ENCODE assay signal across 8 mouse cellular contexts in genomic region chr17:45563216-45563615, GRCm38 (mm10). TPM values are rescaled to one million over a fixed set of nuclear protein-coding genes. Genes with fewer than 3 reads are reported as not detected.
A peak's percentile ranks its signal among the peaks of the same experiment; 100 is the strongest.
DNase-seq lines count a peak whose midpoint lies in the region; ATAC-seq and TF ChIP-seq lines count a peak whose summit lies in the region.

No protein-coding gene starts in this region.

- 84% methylated on average over 12 of the region's 12 CpGs for WGBS in forebrain, embryonic 10.5 days
- 80% methylated on average over 12 of the region's 12 CpGs for WGBS in forebrain, embryonic 15.5 days
- 81% methylated on average over 12 of the region's 12 CpGs for WGBS in midbrain, embryonic 12.5 days
- 80% methylated on average over 12 of the region's 12 CpGs for WGBS in midbrain, embryonic 14.5 days
- WGBS in hindbrain, postnatal 0 days: 76% methylated on average over 12 of the region's 12 CpGs

- no peak for ATAC-seq in forebrain, embryonic 15.5 days (replicated peaks)
- ATAC-seq in midbrain, embryonic 12.5 days (ENCODE audit: low FRiP score, low read depth): no peak
- ATAC-seq in midbrain, embryonic 14.5 days (ENCODE audit: low FRiP score, low TSS enrichment): no peak
- no peak for ATAC-seq in hindbrain, postnatal 0 days

- no peak overlapping the region for H3K27ac ChIP-seq in forebrain, embryonic 10.5 days
- H3K27ac ChIP-seq in forebrain, embryonic 15.5 days (replicated peaks): no peak overlapping the region
- H3K27ac ChIP-seq in midbrain, embryonic 12.5 days (replicated peaks): no peak overlapping the region
- no peak overlapping the region for H3K27ac ChIP-seq in midbrain, embryonic 14.5 days (replicated peaks; ENCODE audit: low read depth, low read length)
- no peak overlapping the region for H3K27ac ChIP-seq in hindbrain, postnatal 0 days

- H3K27me3 ChIP-seq in forebrain, embryonic 10.5 days (ENCODE audit: poor library complexity, severe bottlenecking): peaks cover 6% of the 10 kb centered on the region
- no peaks in the 10 kb centered on the region for H3K27me3 ChIP-seq in forebrain, embryonic 15.5 days
- 0 out of 2 replicates have a peak, but pooled peaks cover 8% of the 10 kb centered on the region for H3K27me3 ChIP-seq in midbrain, embryonic 12.5 days
- H3K27me3 ChIP-seq in midbrain, embryonic 14.5 days (ENCODE audit: control insufficient read depth, insufficient read depth, low read length): no peaks in the 10 kb centered on the region
- no peaks in the 10 kb centered on the region for H3K27me3 ChIP-seq in hindbrain, postnatal 0 days (ENCODE audit: insufficient read depth, low read length)

- H3K4me1 ChIP-seq in forebrain, embryonic 10.5 days: peaks cover 58% of the 10 kb centered on the region
- H3K4me1 ChIP-seq in forebrain, embryonic 15.5 days: peaks cover 30% of the 10 kb centered on the region
- peaks cover 20% of the 10 kb centered on the region for H3K4me1 ChIP-seq in midbrain, embryonic 12.5 days
- peaks cover 8% of the 10 kb centered on the region for H3K4me1 ChIP-seq in midbrain, embryonic 14.5 days (ENCODE audit: control insufficient read depth, insufficient read depth, low read length)
- H3K4me1 ChIP-seq in hindbrain, postnatal 0 days (ENCODE audit: insufficient read depth, low read length): peaks cover 9% of the 10 kb centered on the region; the same call in 1 of the 2 replicates

- H3K9ac ChIP-seq in forebrain, embryonic 15.5 days (replicated peaks): no peak overlapping the region
- no peak overlapping the region for H3K9ac ChIP-seq in midbrain, embryonic 12.5 days (replicated peaks)
- H3K9ac ChIP-seq in midbrain, embryonic 14.5 days (replicated peaks; ENCODE audit: low read length): no peak overlapping the region
- no peak overlapping the region for H3K9ac ChIP-seq in hindbrain, postnatal 0 days (replicated peaks; ENCODE audit: low read length)

- TF ChIP-seq CTCF in hindbrain, postnatal 0 days (IDR thresholded peaks at IDR 0.05; ENCODE audit: low read depth): no peak

- H3K9me3 ChIP-seq in forebrain, embryonic 10.5 days: no peaks in the 10 kb centered on the region
- H3K9me3 ChIP-seq in forebrain, embryonic 15.5 days: no peaks in the 10 kb centered on the region
- no peaks in the 10 kb centered on the region for H3K9me3 ChIP-seq in midbrain, embryonic 12.5 days
- H3K9me3 ChIP-seq in midbrain, embryonic 14.5 days (ENCODE audit: control insufficient read depth, low read length): no peaks in the 10 kb centered on the region
- no peaks in the 10 kb centered on the region for H3K9me3 ChIP-seq in hindbrain, postnatal 0 days (ENCODE audit: low read length)

- DNase-seq in forebrain, embryonic 10.5 days (ENCODE audit: extremely low spot score, low spot score): peak; percentile 14
- DNase-seq in midbrain, embryonic 14.5 days: no peak
- DNase-seq in hindbrain, postnatal 0 days (ENCODE audit: low spot score): no peak
- DNase-seq in naive thymus-derived CD4-positive, alpha-beta T cell, adult 2 months (ENCODE audit: low read depth): peak; percentile 38
- no peak for DNase-seq in layer of hippocampus, postnatal 36 days
- no peak for DNase-seq in lung, postnatal 25 days (ENCODE audit: low spot score)

- peaks cover 36% of the 10 kb centered on the region for H3K36me3 ChIP-seq in forebrain, embryonic 10.5 days (replicated peaks)
- H3K36me3 ChIP-seq in forebrain, embryonic 15.5 days: peaks cover 26% of the 10 kb centered on the region
- peaks cover 27% of the 10 kb centered on the region for H3K36me3 ChIP-seq in midbrain, embryonic 12.5 days
- H3K36me3 ChIP-seq in midbrain, embryonic 14.5 days (ENCODE audit: control insufficient read depth, insufficient read depth, low read length): peaks cover 25% of the 10 kb centered on the region
- H3K36me3 ChIP-seq in hindbrain, postnatal 0 days (ENCODE audit: insufficient read depth, low read length): peaks cover 25% of the 10 kb centered on the region

- peak overlapping the region; percentile 92 for H3K4me3 ChIP-seq in forebrain, embryonic 10.5 days
- no peak overlapping the region; the same call in 1 of the 2 replicates for H3K4me3 ChIP-seq in forebrain, embryonic 15.5 days
- H3K4me3 ChIP-seq in midbrain, embryonic 12.5 days: peak overlapping the region; percentile 73; the same call in 1 of the 2 replicates
- no peak overlapping the region for H3K4me3 ChIP-seq in midbrain, embryonic 14.5 days (replicated peaks; ENCODE audit: low read depth, low read length)
- no peak overlapping the region; the same call in 1 of the 2 replicates for H3K4me3 ChIP-seq in hindbrain, postnatal 0 days (ENCODE audit: low read length)

- no peak overlapping the region for H3K4me2 ChIP-seq in forebrain, embryonic 15.5 days (replicated peaks)
- peak overlapping the region; percentile 97 for H3K4me2 ChIP-seq in midbrain, embryonic 12.5 days (replicated peaks)
- H3K4me2 ChIP-seq in midbrain, embryonic 14.5 days (ENCODE audit: low read length): no peak overlapping the region
- peak overlapping the region; percentile 80 for H3K4me2 ChIP-seq in hindbrain, postnatal 0 days (ENCODE audit: low read depth, low read length)

RNA-seq across cellular contexts. Expression of gene Slc35b2, which starts 0.5 kb away (rescaled TPM):
- polyA plus RNA-seq in forebrain, embryonic 10.5 days (2016; fragmentation: Nextera tagmentation; extraction: Ambion mirVana): 114 and 117 TPM in 2 replicates
- polyA plus RNA-seq in forebrain, embryonic 15.5 days (2015; fragmentation: Nextera tagmentation; extraction: Ambion mirVana): 97.9 and 99.8 TPM in 2 replicates
- 96.6 and 102 TPM in 2 replicates for polyA plus RNA-seq in midbrain, embryonic 12.5 days (2016; fragmentation: Nextera tagmentation; extraction: Ambion mirVana)
- 73.0 and 77.1 TPM in 2 replicates for polyA plus RNA-seq in midbrain, embryonic 14.5 days (2014; fragmentation: Nextera tagmentation; extraction: Ambion mirVana)
- 105 and 139 TPM in 2 replicates for total RNA-seq in hindbrain, postnatal 0 days (2014; rRNA removed)
- 90.3 and 94.0 TPM in 2 replicates for polyA plus RNA-seq in hindbrain, postnatal 0 days (2015; fragmentation: Nextera tagmentation; extraction: Ambion mirVana)
- total RNA-seq in layer of hippocampus, postnatal 36 days (2021): 10 to 100 TPM; 28.2 to 29.4 TPM

RNA-seq across cellular contexts. Expression of gene Nfkbie, which starts 7.7 kb away (rescaled TPM):
- polyA plus RNA-seq in forebrain, embryonic 10.5 days (2016; fragmentation: Nextera tagmentation; extraction: Ambion mirVana): 6.6 and 6.9 TPM in 2 replicates
- polyA plus RNA-seq in forebrain, embryonic 15.5 days (2015; fragmentation: Nextera tagmentation; extraction: Ambion mirVana): 4.2 and 4.6 TPM in 2 replicates
- 6.8 and 7.9 TPM in 2 replicates for polyA plus RNA-seq in midbrain, embryonic 12.5 days (2016; fragmentation: Nextera tagmentation; extraction: Ambion mirVana)
- polyA plus RNA-seq in midbrain, embryonic 14.5 days (2014; fragmentation: Nextera tagmentation; extraction: Ambion mirVana): 4.2 and 4.9 TPM in 2 replicates
- total RNA-seq in hindbrain, postnatal 0 days (2014; rRNA removed): 7.7 and 9.2 TPM in 2 replicates
- 5.2 and 6.0 TPM in 2 replicates for polyA plus RNA-seq in hindbrain, postnatal 0 days (2015; fragmentation: Nextera tagmentation; extraction: Ambion mirVana)
- total RNA-seq in layer of hippocampus, postnatal 36 days (2021): 1 to 10 TPM; 2.6 to 3.4 TPM

RNA-seq across cellular contexts. Expression of gene Hsp90ab1, which starts 9.9 kb away (rescaled TPM):
- polyA plus RNA-seq in forebrain, embryonic 10.5 days (2016; fragmentation: Nextera tagmentation; extraction: Ambion mirVana): 2,210 and 2,220 TPM in 2 replicates
- 1,627 and 1,637 TPM in 2 replicates for polyA plus RNA-seq in forebrain, embryonic 15.5 days (2015; fragmentation: Nextera tagmentation; extraction: Ambion mirVana)
- 1,424 and 1,459 TPM in 2 replicates for polyA plus RNA-seq in midbrain, embryonic 12.5 days (2016; fragmentation: Nextera tagmentation; extraction: Ambion mirVana)
- 1,248 and 1,388 TPM in 2 replicates for polyA plus RNA-seq in midbrain, embryonic 14.5 days (2014; fragmentation: Nextera tagmentation; extraction: Ambion mirVana)
- 982 and 1,365 TPM in 2 replicates for total RNA-seq in hindbrain, postnatal 0 days (2014; rRNA removed)
- 1,472 and 1,504 TPM in 2 replicates for polyA plus RNA-seq in hindbrain, postnatal 0 days (2015; fragmentation: Nextera tagmentation; extraction: Ambion mirVana)
- total RNA-seq in layer of hippocampus, postnatal 36 days (2021): 1,000 to 10,000 TPM; 1,811 to 1,865 TPM

RNA-seq across cellular contexts. Expression of gene Tmem151b, which starts 13.7 kb away (rescaled TPM):
- polyA plus RNA-seq in forebrain, embryonic 10.5 days (2016; fragmentation: Nextera tagmentation; extraction: Ambion mirVana): 4.8 and 6.3 TPM in 2 replicates
- polyA plus RNA-seq in forebrain, embryonic 15.5 days (2015; fragmentation: Nextera tagmentation; extraction: Ambion mirVana): 34.5 and 36.2 TPM in 2 replicates
- 12.6 and 13.5 TPM in 2 replicates for polyA plus RNA-seq in midbrain, embryonic 12.5 days (2016; fragmentation: Nextera tagmentation; extraction: Ambion mirVana)
- 20.4 and 24.1 TPM in 2 replicates for polyA plus RNA-seq in midbrain, embryonic 14.5 days (2014; fragmentation: Nextera tagmentation; extraction: Ambion mirVana)
- total RNA-seq in hindbrain, postnatal 0 days (2014; rRNA removed): 107 and 114 TPM in 2 replicates
- polyA plus RNA-seq in hindbrain, postnatal 0 days (2015; fragmentation: Nextera tagmentation; extraction: Ambion mirVana): 29.5 and 29.8 TPM in 2 replicates
- 100 to 1,000 TPM; 106 to 112 TPM for total RNA-seq in layer of hippocampus, postnatal 36 days (2021)

RNA-seq across cellular contexts. Expression of gene Slc29a1, which starts 36.2 kb away (rescaled TPM):
- 70.3 and 76.3 TPM in 2 replicates for polyA plus RNA-seq in forebrain, embryonic 10.5 days (2016; fragmentation: Nextera tagmentation; extraction: Ambion mirVana)
- polyA plus RNA-seq in forebrain, embryonic 15.5 days (2015; fragmentation: Nextera tagmentation; extraction: Ambion mirVana): 62.5 and 63.7 TPM in 2 replicates
- polyA plus RNA-seq in midbrain, embryonic 12.5 days (2016; fragmentation: Nextera tagmentation; extraction: Ambion mirVana): 40.1 and 40.2 TPM in 2 replicates
- 21.2 and 33.2 TPM in 2 replicates for polyA plus RNA-seq in midbrain, embryonic 14.5 days (2014; fragmentation: Nextera tagmentation; extraction: Ambion mirVana)
- total RNA-seq in hindbrain, postnatal 0 days (2014; rRNA removed): 170 and 354 TPM in 2 replicates
- polyA plus RNA-seq in hindbrain, postnatal 0 days (2015; fragmentation: Nextera tagmentation; extraction: Ambion mirVana): 60.6 and 77.6 TPM in 2 replicates
- total RNA-seq in layer of hippocampus, postnatal 36 days (2021): 10 to 100 TPM; 20.8 to 21.5 TPM

Comparison
In these comparisons a context has a peak if more than half of its experiments do, and no peak if none do; other contexts are left out.
1. H3K4me3 ChIP-seq: peak in forebrain, embryonic 10.5 days (single experiment) and midbrain, embryonic 12.5 days (single experiment); none in forebrain, embryonic 15.5 days (single experiment), midbrain, embryonic 14.5 days (single experiment) and hindbrain, postnatal 0 days (single experiment).
2. H3K4me2 ChIP-seq: peak in midbrain, embryonic 12.5 days (single experiment) and hindbrain, postnatal 0 days (single experiment); none in forebrain, embryonic 15.5 days (single experiment) and midbrain, embryonic 14.5 days (single experiment).
3. DNase-seq: peak in forebrain, embryonic 10.5 days (single experiment) and naive thymus-derived CD4-positive, alpha-beta T cell, adult 2 months (single experiment); none in midbrain, embryonic 14.5 days (single experiment), hindbrain, postnatal 0 days (single experiment), layer of hippocampus, postnatal 36 days (0 of 2) and lung, postnatal 25 days (single experiment).